In genomic region chr1:88296171-88296920, GRCm38 (mm10) we compare ENCODE assay signal across 12 mouse cellular contexts. TPM values are rescaled to one million over a fixed set of nuclear protein-coding genes. Genes with fewer than 3 reads are reported as not detected.
DNase-seq lines count a peak whose midpoint lies in the region; ATAC-seq and TF ChIP-seq lines count a peak whose summit lies in the region.
"Had no signal": no experiment of that assay in that cellular context is flagged by ENCODE, and none has a peak within 500 bp of the region (broad histone marks: within the 10 kb centered on the region; RNA-seq: fewer than 3 reads in every experiment).

No protein-coding gene starts in this region.

- H3K27ac ChIP-seq in liver, adult 2 months (replicated peaks; ENCODE audit: insufficient read depth, low read depth, low read length), result no peak overlapping the region
- no peak overlapping the region for H3K27ac ChIP-seq in intestine, postnatal 0 days (ENCODE audit: low read depth, low read length)
- no peak overlapping the region for H3K27ac ChIP-seq in kidney, adult 2 months (ENCODE audit: insufficient read depth, low read depth, low read length)

- 73% methylated on average over 4 of the region's 4 CpGs for WGBS in liver, adult 2 months
- 73% methylated on average over 4 of the region's 4 CpGs for WGBS in intestine, postnatal 0 days
- WGBS in kidney, adult 2 months, result 73% methylated on average over 4 of the region's 4 CpGs

- peak; percentile 12 for DNase-seq in CD4-positive, CD25-positive, alpha-beta regulatory T cell, adult 2 months (ENCODE audit: low read depth, low spot score)
- DNase-seq in liver, adult 2 months (ENCODE audit: extremely low read depth, low read depth, low spot score), result peak; percentile 8
- DNase-seq in liver, result no peak
- DNase-seq in naive thymus-derived CD4-positive, alpha-beta T cell, adult 2 months (ENCODE audit: low read depth), result peak; percentile 4
- DNase-seq in spleen, postnatal 36 days (ENCODE audit: low spot score in 2 of 2), result no peak
- DNase-seq in kidney, adult 2 months, result no peak
- DNase-seq: heart, postnatal 4 days; layer of hippocampus, postnatal 36 days had no signal

- peaks cover 27% of the 10 kb centered on the region for H3K9me3 ChIP-seq in intestine, postnatal 0 days (ENCODE audit: control insufficient read depth)

- no peaks in the 10 kb centered on the region for H3K36me3 ChIP-seq in liver, adult 2 months (ENCODE audit: control insufficient read depth, insufficient read depth, low read length)
- H3K36me3 ChIP-seq in intestine, postnatal 0 days (ENCODE audit: control insufficient read depth, insufficient read depth), result no peaks in the 10 kb centered on the region
- no peaks in the 10 kb centered on the region for H3K36me3 ChIP-seq in kidney, adult 2 months (ENCODE audit: control insufficient read depth, insufficient read depth, low read length)

- H3K27me3 ChIP-seq in liver, adult 2 months (ENCODE audit: control insufficient read depth, insufficient read depth, low read length), result no peaks in the 10 kb centered on the region
- no peaks in the 10 kb centered on the region for H3K27me3 ChIP-seq in intestine, postnatal 0 days (replicated peaks; ENCODE audit: control insufficient read depth, insufficient read depth, low read length)
- no peaks in the 10 kb centered on the region for H3K27me3 ChIP-seq in kidney, adult 2 months (replicated peaks; ENCODE audit: control insufficient read depth, insufficient read depth, low read length)

- no peaks in the 10 kb centered on the region for H3K79me2 ChIP-seq in liver, adult 2 months (ENCODE audit: control insufficient read depth, insufficient read depth, low read length)

- H3K4me3 ChIP-seq in liver, adult 2 months (ENCODE audit: insufficient read depth, low read depth, low read length), result no peak overlapping the region
- H3K4me3 ChIP-seq in intestine, postnatal 0 days (ENCODE audit: low read depth, low read length), result no peak overlapping the region
- H3K4me3 ChIP-seq in kidney, adult 2 months (ENCODE audit: insufficient read depth, low read depth, low read length), result no peak overlapping the region
- H3K4me3 ChIP-seq: myocyte had no signal

- no peaks in the 10 kb centered on the region for H3K4me1 ChIP-seq in liver, adult 2 months (ENCODE audit: control insufficient read depth, insufficient read depth, low read length)
- no peaks in the 10 kb centered on the region for H3K4me1 ChIP-seq in intestine, postnatal 0 days (replicated peaks; ENCODE audit: control insufficient read depth, insufficient read depth, low read length)
- no peaks in the 10 kb centered on the region for H3K4me1 ChIP-seq in kidney, adult 2 months (ENCODE audit: control insufficient read depth, insufficient read depth, low read length)

- no peak overlapping the region for H3K9ac ChIP-seq in liver, adult 2 months (ENCODE audit: low read depth, low read length)
- no peak overlapping the region for H3K9ac ChIP-seq in intestine, postnatal 0 days (ENCODE audit: low read depth, low read length)

- TF ChIP-seq CTCF in liver, adult 2 months (IDR thresholded peaks at IDR 0.05; ENCODE audit: low read depth, low read length), result no peak
- TF ChIP-seq CTCF in intestine, postnatal 0 days (IDR thresholded peaks at IDR 0.05; ENCODE audit: low read depth), result no peak
- no peak for TF ChIP-seq CTCF in kidney, adult 2 months (conservative IDR thresholded peaks at IDR 0.05; ENCODE audit: insufficient read depth, insufficient read length, low read depth, low read length)

- H3K4me2 ChIP-seq in intestine, postnatal 0 days (replicated peaks; ENCODE audit: low read depth), result no peak overlapping the region

- ATAC-seq in CD4-positive, CD25-positive, alpha-beta regulatory T cell, adult 4 months, result no peak
- ATAC-seq in intestine, postnatal 0 days, result 0 out of 2 replicates have a peak, but pooled peaks have one; percentile 5

- TF ChIP-seq POLR2A in liver, adult 2 months (IDR thresholded peaks at IDR 0.05; ENCODE audit: extremely low read depth, insufficient read depth, low read length), result no peak
- no peak for TF ChIP-seq POLR2A in kidney, adult 2 months (IDR thresholded peaks at IDR 0.05; ENCODE audit: low read depth, low read length)

RNA-seq across cellular contexts. Expression of gene Trpm8, which starts 18.9 kb away (rescaled TPM):
- polyA plus RNA-seq in CD4-positive, CD25-positive, alpha-beta regulatory T cell, adult 4 months (2017; shearing (Covaris generic)), result not detected
- under 0.01 TPM in 2 replicates for total RNA-seq in liver, adult 2 months (2014; rRNA removed)
- 0.01 and 0.02 TPM in 2 replicates for polyA plus RNA-seq in liver, adult 2 months (2012; rRNA removed)
- polyA plus RNA-seq in intestine, postnatal 0 days (2015; fragmentation: Nextera tagmentation; extraction: Ambion mirVana), result not detected in 2 replicates
- polyA plus RNA-seq in kidney, adult 2 months (2012; rRNA removed), result not detected in 2 replicates
- total RNA-seq: heart, postnatal 4 days had no signal
- polyA plus RNA-seq: spleen, adult 2 months had no signal

RNA-seq across cellular contexts. Expression of gene Hjurp, which starts 18.9 kb away (rescaled TPM):
- polyA plus RNA-seq in CD4-positive, CD25-positive, alpha-beta regulatory T cell, adult 4 months (2017; shearing (Covaris generic)), result 10 to 100 TPM; 56.6 to 72.9 TPM
- total RNA-seq in liver, adult 2 months (2014; rRNA removed), result 78.7 and 90.1 TPM in 2 replicates
- 31.4 and 32.8 TPM in 2 replicates for polyA plus RNA-seq in liver, adult 2 months (2012; rRNA removed)
- polyA plus RNA-seq in intestine, postnatal 0 days (2015; fragmentation: Nextera tagmentation; extraction: Ambion mirVana), result 29.1 and 30.8 TPM in 2 replicates
- polyA plus RNA-seq in kidney, adult 2 months (2012; rRNA removed), result 12.8 and 14.5 TPM in 2 replicates

Comparison
In these comparisons a context has a peak if more than half of its experiments do, and no peak if none do; other contexts are left out.
1. DNase-seq: peak in CD4-positive, CD25-positive, alpha-beta regulatory T cell, adult 2 months (single experiment), liver, adult 2 months (single experiment) and naive thymus-derived CD4-positive, alpha-beta T cell, adult 2 months (single experiment); none in liver (single experiment), spleen, postnatal 36 days (0 of 2) and kidney, adult 2 months (single experiment).